Mouse (Mus musculus) liver, postnatal 0 days (tissue): Measurements from ENCODE around the gene Cep290.

ENCODE experiments used
- CTCF ChIP-seq: sonication (generic); IDR thresholded peaks from 2 replicates; pipeline ENCODE4 v1.5.1; 2016; ENCODE audit warnings: antibody characterized with exemption, low read depth
- EP300 ChIP-seq: IDR thresholded peaks from 2 replicates; pipeline ENCODE4 v1.6.1; 2016; ENCODE audit warnings: antibody characterized with exemption, low read depth, mild to moderate bottlenecking

- TF ChIP-seq CTCF, result no peak
- no peak for TF ChIP-seq EP300
These were observed 34.3 kb downstream of the Cep290 start for GRCm38 (mm10) chr10:100521617-100522016.
